Mouse (Mus musculus) WW6 (cell line): ENCODE data around the gene Sult6b2.

Experiments used
- DNase-seq: peaks from one replicate; pipeline ENCODE4 v3.0.0-alpha.2; 2013; ENCODE audit warnings: low read depth, low spot score

Gene Sult6b2

DNA sequence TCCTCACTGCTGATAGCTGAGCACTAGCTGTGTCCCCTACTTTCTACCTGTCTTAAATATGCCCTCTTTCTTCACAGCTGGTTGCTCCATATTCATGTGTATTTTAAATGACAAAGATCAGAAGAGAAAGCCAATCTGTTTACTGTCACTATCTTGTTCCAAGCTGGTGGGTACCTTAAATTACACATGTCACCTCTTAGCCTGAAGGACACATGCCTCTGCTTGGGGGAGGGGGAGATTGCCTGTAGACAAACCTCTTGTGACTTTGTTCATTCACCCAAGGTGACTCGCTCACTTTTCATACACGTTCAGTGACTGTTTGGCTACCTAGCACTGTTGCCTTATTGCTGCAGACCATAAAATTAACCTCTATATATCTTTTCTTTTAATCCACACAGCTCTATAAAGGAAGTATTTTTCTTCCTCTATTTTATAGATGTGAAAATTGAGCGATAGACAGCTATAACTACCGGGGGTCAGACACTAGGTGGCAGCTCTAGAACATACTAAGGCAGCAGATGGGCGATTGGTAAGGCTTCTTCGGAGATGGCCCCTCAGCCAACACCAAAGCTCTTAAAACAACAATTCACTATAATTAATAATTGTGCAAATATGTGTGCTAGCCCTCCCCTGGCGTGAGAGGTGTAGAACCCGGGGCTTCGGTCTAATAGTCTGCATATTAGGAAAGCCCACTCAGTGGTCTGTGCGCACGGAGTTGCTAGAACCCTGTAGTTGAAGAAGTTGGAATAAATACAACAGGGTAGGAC, 25.1 kb downstream of the Sult6b2 start:
- DNase-seq = no peak

DNA sequence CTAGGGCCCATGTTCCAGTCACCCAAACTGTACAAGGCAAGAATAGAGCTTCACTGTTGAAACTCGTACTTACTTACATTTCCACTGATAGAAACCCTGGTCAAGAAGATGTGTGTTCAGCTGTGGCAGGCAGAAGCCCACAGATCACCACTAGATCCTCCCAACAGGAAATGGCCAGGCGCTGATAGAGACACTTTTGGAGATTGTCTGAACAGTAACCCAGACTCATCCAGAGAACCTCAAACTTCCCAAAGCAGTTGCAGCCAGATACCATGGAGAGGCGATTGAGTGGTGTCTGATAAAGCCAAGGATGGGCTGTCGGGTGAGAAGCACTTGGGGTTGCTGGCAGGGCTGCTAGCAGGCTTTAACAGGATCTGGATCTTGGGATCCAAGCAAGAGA, 27.4 kb downstream of the Sult6b2 start:
- no peak for DNase-seq

DNA sequence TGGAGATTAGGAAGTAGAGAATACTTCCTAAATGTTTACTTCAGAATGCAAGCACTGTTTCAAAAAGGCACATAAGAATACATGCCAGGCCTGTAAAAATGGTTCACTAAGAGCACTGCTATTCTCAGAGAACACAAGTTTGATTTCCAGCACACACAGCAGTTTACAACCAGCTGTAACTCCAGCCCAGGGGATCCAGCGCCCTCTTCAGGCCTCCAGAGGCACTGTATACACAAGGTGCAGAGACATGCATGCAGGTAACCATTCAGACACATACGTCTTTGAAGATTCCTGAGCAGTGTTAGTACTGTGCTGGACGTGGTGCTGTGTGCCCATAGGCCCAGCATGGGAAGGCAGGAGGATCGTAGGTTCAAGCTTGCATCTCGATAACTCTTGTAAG, 30.7 kb downstream of the Sult6b2 start:
- DNase-seq = no peak

DNA sequence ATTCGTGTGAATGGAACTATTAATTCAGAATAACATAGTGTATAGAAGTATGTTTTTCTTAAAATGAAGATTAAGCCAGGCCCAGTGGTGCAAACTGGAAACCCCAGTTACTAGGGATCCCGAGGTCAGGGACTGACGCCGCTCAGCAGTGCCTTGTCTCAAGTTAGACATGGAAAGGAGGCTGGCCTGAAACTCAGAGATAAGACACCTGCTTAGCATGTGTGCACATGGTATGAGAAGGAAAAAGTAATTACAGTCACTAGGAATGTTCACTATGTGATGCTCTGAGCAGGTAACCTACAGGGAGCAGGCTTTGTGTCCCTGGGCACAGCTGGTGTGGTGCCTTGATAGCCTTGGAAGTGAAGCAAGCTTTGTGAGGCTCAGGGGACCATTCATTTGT, 32.7 kb downstream of the Sult6b2 start:
- no peak for DNase-seq

DNA sequence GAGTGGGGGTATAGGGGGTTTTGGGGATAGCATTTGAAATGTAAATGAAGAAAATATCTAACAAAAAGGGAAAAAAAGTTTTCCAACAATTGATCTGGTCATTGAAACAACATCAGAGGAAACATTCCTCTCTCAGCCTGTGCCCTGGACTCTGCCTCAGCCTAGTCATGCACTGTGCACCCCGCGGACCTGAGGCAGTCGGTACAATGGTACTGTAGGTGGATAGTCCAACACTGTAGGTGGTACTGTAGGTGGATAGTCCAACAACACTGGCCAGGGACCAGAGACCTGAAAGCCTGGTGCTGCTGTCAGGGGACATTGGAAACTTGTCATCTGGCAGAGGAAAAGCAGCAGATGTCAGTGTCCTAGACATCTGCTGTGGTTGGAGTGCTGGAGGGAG, 34.4 kb downstream of the Sult6b2 start:
- DNase-seq = no peak

DNA sequence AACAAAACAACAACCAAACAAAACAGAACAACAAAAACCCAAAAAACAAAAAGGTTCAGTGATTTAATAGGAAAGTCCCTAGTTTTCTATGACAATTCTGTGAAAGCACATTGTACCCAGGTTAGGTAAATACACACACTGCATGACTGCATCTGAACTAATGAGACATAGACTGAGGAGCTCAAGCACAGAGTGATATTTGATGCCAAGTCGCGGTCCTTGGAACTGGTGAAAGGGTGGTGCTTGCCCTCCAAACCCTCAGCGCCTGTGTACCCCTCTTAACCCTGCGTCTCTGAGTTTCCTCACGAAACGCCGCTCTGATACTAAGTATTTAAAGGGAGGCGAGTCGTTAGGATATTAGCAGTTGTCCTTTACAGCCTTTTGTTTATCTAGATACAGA, 37.0 kb downstream of the Sult6b2 start:
- no peak for DNase-seq

DNA sequence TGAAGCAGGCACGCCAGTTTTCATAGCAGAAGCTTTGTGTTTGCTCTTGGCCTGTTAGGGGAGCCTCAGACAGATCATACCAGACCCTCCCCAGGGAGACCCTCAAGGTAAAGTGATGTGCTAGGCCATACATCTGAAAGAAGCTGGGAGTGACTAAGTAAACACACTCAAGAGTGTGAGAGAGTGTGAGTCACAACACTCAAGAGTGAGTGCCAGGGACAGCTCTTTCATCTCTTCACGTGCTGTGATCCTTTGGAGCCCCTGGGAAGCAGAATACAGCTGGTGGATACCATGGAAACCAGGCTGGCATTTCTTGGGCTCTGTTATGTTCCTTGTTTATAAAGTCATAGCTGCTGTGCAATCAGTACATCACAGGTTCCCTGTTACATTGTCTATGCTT, 39.4 kb downstream of the Sult6b2 start:
- DNase-seq = no peak

DNA sequence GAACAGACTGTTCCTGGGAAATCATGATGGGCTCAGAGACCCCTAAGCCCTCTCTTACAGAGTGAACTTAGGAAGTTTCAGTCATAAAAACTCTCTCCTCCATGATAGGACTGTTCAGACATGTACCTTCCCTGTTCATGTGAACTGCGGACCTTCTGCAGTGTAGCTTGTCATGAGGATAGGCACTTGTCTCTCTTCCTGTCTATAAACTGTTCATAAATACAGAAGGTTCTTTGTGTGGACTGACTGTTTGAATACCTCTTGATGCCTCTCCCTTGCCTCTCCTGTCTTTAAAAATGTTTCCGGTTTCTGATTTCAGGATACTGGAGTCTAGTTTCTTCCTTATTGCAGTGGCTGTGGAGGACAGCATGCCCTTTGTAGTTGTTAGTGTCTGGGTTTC, 44.7 kb downstream of the Sult6b2 start:
- no peak for DNase-seq

DNA sequence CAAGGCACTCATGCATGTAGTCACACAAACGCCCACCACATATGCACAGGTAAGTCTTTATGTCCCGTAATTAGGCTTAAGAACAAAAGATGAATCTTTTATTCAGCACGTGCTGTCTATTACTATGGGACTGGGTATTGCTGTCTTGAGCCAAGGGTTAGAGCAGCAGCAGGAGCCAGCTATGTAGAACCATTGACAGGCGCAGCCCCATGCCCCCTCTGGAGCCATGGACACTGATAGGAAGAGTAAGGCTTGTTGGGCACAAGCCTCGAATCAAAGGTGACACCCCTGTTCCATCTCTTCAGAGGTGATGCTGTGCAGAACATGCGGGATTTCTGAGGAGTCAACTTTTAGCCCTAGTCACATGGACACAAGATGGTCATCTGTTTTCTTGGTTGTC, 45.7 kb downstream of the Sult6b2 start:
- no peak for DNase-seq

DNA sequence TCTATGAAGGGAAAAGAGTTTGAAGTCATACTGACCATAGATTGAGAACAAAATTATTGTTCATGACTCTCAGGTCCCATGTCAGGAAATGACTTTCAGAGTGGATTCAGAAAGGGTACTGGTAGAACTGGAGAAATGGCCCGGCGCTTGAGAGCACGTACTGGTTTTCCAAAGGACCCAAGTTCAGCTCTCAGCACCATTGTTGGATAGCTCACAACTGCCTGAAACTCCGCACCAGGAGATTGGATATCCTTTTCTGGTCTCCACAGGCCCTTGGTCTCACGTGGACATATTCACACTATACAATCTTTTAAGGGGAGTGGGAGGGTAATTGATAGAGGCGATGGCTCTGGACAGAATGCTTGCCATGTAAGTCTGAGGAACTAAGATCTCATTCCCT, 46.3 kb downstream of the Sult6b2 start:
- DNase-seq = no peak

DNA sequence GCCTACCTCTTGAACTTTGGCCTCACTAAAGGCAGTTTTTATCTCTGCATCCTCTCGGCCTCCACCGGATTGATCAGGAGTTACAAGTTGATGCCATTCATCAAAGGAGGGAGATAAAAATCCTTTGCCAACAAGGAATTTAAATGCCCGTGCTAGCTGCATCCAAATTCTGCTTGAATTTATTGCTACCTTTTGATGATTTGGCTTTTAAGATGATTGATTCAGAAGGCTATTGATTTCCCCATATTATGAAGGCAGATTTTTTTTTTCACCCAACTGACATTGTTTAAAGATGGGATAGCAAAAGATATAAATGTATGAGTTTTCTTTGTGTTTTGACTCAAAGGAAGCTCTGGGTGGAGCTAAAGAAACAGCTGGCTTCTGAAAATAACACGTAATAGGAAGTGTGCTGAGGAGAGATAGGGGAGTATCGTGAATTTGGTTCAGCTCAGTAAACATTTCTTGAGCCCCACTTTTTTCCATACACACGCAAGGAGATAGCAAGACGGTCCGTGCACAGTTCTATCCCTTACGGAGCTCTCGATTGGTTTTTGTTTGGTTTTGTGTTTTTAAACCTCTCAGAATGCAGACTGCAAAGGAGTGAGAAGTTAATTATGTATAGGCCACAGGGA, 46.9 kb downstream of the Sult6b2 start:
- DNase-seq = no peak

DNA sequence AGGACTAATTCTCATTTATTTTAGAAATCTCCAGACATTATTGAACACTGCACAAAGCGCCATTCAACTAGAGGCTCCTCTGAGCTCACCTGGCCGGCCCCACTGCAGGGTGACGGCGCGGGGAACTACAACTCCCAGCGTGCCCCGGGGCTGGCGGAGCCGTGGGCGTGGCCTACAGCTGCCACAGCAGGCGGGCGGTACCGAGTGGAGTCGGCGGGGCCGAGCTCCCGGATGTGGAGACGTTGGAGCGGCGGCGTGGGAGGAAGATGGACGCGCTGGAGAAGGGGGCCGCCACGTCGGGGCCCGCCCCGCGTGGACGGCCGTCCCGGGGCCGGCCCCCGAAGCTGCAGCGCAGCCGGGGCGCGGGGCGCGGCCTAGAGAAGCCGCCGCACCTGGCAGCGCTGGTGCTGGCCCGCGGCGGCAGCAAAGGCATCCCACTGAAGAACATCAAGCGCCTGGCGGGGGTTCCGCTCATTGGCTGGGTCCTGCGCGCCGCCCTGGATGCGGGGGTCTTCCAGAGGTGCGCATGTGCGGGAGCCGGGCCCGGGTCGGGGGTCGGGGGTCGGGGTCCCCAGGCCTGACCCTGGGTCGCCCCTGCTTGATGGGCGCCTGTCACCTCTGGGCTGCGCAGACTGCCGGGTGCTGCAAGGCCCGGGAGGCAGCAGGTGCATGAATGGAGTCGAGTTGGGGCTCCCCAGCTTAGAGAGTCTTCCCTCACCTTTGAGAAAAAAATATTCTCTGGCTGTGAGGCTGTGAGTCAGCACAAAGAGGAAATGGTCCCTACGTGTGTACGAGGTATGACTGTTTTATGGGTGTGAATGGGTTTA, 47.6 kb downstream of the Sult6b2 start, which contains the start of gene Cmas:
Gene Cmas, plus strand, starts transcription at position 180 of the 827 bp plus-strand sequence.
- peak; percentile 70 for DNase-seq

DNA sequence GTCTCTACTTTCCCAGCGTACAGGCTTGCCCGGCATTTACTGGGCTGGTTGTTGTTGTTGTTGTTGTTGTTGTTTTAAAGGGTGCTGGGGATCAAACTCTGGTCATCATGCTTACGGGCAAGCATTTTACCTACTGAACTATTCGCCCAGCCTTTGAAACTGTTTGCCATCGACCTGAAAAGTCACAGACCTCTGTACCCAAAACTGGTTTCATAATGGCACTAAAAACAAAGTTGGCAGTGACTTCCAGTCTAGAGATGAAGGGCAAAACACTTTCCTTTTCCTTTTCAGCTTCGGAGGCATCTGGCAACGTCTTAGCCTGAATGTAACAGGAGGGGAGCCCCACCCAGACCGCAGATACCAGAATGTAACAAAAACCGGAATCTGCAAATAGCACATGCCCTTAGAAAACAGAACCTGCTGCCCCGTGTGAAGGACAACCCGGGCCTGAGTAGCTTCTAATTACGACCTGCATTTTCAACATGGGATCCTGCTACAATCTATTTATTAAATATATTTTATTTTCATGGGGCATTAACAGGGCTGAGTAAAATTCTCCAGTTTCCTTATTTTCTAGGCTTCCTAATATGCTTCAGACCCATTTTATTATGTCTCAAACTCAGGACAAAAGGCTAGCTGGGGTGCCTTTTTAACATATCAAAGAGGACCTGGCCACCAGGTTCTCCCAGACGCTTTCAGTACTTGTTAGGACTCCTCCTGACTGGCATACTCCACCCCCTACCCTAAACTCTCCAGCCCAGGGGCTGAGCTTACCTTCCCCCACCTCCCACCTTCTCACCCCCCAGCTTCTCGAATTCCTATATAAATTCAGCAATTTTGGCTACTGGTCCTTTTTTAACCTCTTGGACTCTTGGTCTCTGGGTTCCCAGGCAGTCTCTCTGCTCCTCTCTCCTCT, 51.7 kb downstream of the Sult6b2 start:
- peak; percentile 38 for DNase-seq

DNA sequence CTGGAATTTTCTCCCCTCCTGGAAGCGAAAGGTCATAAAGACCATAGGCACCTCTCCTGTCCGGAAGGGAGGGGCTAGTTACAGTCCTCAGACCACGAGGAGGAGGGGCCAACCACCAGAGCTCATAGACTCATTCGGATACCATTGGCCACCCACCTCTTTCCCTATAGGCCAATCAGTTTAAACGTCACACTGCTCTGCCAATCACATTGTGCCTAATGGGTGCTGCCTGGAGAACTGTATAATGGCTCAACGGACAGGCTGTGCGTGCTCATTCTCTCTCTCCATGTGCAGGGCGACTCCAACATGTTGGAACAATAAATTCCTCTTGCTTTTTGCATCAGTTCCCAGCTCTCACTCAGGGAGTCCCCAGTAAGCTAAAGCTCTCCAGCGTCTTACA, 52.9 kb downstream of the Sult6b2 start:
- DNase-seq = peak; percentile 74

DNA sequence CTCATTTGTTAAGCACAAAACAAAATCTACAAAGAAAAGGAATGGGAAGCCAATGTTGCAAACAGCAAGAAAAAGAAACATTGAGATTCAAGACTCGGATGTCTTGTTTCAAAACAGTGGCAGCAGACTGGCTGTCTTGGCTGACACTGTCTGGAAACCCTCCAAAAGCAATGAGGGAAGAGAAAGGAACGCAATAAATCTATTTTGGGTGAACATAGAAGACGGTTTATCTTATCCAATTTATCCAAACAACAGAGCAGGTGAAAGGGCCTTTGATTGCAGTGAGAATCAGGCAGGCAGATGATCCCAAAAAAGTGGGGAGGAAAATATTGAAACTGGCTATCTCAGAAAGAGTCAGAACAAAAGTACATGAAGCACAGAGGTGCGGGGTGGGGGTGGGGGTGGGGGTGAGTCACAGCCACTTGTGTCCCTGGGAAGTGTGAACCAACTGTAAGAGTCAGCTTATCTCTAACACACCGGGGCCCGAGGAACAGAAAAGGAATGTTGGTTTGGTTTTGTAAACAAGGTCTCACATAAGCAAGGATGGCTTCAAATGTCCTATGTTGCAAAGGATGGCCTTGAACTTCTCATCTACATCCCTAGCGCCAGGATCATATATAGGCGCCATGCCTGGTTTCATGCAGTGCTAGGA, 56.1 kb downstream of the Sult6b2 start:
- no peak for DNase-seq

DNA sequence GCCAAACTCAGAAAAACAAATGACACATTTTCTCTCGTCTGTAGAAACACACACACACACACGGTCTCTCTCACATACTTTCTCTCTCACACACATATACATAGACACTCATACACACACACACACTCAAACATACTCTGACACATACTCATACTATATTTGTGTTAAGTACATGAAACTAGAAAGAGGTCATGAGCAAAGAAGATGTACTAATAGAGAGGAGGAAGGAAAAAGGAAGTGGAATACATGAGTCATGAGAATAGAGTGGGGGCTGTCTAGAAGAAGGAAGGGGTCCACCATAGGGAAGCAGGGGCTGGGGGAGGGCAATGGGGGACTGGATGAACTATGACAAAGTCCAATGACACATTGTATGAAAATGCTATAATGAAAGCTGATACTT, 57.1 kb downstream of the Sult6b2 start:
- DNase-seq = no peak

DNA sequence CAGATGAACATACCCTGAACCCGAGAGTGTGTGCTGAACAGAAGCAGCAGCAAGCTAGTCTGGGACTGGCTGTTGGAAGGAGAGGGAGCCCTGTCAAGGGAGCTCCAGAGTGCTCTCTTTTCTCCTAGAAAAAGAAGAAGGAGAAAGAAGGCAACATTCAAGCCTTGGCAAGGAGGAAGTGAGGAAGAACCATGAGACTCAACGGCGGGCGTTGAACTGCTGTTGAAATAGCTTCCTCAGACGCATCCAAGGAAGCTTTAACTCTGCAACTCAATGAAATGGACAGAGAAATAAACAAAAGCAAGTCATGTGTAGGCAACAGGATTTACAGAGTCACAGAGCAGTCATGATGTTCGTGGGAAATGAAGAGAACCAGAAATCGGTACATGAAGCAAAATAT, 57.5 kb downstream of the Sult6b2 start:
- no peak for DNase-seq

DNA sequence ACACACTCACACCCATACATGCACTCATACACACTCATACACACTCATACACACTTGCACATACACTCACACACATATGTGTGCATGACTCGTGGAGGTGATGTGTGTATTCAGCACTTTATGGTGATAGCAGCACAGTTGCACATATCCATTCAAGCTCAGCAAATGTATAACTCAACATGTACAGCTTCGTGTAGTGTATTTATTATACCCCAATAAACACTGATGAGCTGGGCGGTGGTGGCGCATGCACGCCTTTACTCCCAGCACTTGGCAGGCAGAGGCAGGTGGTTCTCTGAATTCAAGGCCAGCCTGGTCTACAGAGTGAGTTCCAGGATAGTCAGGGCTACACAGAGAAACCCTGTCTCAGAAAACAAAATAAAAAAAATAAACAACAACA, 58.8 kb downstream of the Sult6b2 start:
- DNase-seq = no peak

DNA sequence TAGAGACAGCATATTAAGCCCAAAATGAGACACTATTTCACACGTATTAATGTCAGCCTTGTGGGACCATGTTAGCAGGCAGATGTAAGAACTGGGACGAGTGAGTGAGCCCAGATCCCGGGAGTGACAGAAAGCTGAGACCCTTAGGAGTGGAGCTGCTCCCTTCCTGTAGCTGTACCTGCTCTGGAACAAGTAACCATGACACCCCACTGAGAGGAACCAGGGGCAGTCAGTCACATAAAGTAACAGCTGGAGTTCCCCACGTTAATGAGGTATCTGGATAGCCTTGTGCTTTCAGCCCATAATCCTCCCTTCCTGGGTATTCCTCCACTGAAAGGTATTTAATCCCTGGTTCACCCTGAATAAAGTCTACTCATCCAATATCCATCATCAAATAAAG, 61.1 kb downstream of the Sult6b2 start:
- no peak for DNase-seq

DNA sequence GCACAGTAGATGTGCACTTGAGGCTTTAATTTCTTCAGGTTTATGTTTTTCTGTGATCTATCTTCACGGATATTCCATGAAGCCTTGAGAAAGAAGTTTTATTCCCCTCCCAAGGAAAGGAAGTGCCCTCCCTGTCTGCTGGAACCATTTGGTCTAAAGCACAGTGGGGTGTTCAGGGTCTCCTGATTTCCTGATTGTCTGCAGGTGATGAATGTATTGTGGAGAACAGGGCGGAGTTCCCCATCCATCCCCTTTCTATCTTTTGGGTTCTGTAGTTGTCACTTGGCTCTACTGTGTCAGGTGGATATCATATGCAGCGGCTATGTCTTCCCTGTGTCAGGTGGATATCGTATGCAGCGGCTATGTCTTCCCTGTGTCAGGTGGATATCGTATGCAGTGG, 62.5 kb downstream of the Sult6b2 start:
- DNase-seq = no peak

DNA sequence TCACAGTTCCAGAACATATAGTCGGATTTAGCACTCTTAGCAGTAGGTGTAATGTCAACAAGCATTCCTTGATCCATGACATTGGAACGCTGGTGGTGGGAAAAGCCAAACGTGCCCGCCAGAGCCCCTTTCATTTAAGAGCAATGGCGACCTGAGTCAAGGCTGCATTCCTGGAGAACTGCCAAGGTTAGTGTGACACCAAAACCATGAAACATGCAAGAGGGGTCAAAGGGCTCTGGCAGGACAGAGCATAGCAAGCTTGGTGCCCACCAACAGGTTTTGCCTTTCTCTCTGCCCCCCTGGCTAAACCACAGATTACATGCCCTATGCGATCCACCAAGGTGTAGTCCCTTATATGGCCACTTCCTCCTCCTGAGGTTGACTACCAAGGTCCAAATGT, 65.7 kb downstream of the Sult6b2 start:
- DNase-seq = no peak
